ENCODE assay signal across 14 mouse cellular contexts in genomic region chr7:128540734-128541133, GRCm38 (mm10). TPM values are rescaled to one million over a fixed set of nuclear protein-coding genes. Genes with fewer than 3 reads are reported as not detected.
DNase-seq lines count a peak whose midpoint lies in the region; ATAC-seq and TF ChIP-seq lines count a peak whose summit lies in the region.
"Had no signal": no experiment of that assay in that cellular context is flagged by ENCODE, and none has a peak within 500 bp of the region (broad histone marks: within the 10 kb centered on the region; RNA-seq: fewer than 3 reads in every experiment).

No protein-coding gene starts in this region.

- H3K9ac ChIP-seq in hindbrain, embryonic 12.5 days: no peak overlapping the region
- H3K9ac ChIP-seq in hindbrain, embryonic 11.5 days (ENCODE audit: low read depth, low read length): no peak overlapping the region
- no peak overlapping the region for H3K9ac ChIP-seq in lung, embryonic 16.5 days (ENCODE audit: low read length)
- H3K9ac ChIP-seq in heart, embryonic 16.5 days (ENCODE audit: low read length): 0 out of 2 replicates have a peak overlapping the region, but pooled peaks have one; percentile 7
- no peak overlapping the region for H3K9ac ChIP-seq in stomach, postnatal 0 days (ENCODE audit: low read length)
- no peak overlapping the region for H3K9ac ChIP-seq in liver, embryonic 12.5 days
- H3K9ac ChIP-seq: liver, embryonic 15.5 days; midbrain, embryonic 15.5 days had no signal

- H3K36me3 ChIP-seq in hindbrain, embryonic 12.5 days: no peaks in the 10 kb centered on the region
- H3K36me3 ChIP-seq in hindbrain, embryonic 11.5 days (ENCODE audit: control insufficient read depth, insufficient read depth, low read length): no peaks in the 10 kb centered on the region
- H3K36me3 ChIP-seq in lung, embryonic 16.5 days (ENCODE audit: control insufficient read depth, insufficient read depth, low read length): peaks cover 9% of the 10 kb centered on the region
- peaks cover 41% of the 10 kb centered on the region for H3K36me3 ChIP-seq in heart, embryonic 16.5 days (ENCODE audit: control insufficient read depth, insufficient read depth)
- H3K36me3 ChIP-seq in stomach, postnatal 0 days (ENCODE audit: control insufficient read depth, insufficient read depth, low read length): peaks cover 11% of the 10 kb centered on the region
- H3K36me3 ChIP-seq in liver, embryonic 12.5 days: peaks cover 59% of the 10 kb centered on the region
- H3K36me3 ChIP-seq: midbrain, embryonic 15.5 days had no signal

- H3K4me3 ChIP-seq in hindbrain, embryonic 12.5 days: no peak overlapping the region
- H3K4me3 ChIP-seq in hindbrain, embryonic 11.5 days (ENCODE audit: low read depth, low read length): no peak overlapping the region
- H3K4me3 ChIP-seq in lung, embryonic 16.5 days (ENCODE audit: low read length): no peak overlapping the region
- no peak overlapping the region for H3K4me3 ChIP-seq in heart, embryonic 16.5 days (ENCODE audit: low read length)
- H3K4me3 ChIP-seq in stomach, postnatal 0 days (ENCODE audit: low read depth, low read length): no peak overlapping the region
- H3K4me3 ChIP-seq in liver, embryonic 12.5 days: no peak overlapping the region
- H3K4me3 ChIP-seq: liver, embryonic 15.5 days; midbrain, embryonic 15.5 days had no signal

- DNase-seq in hindbrain, embryonic 11.5 days (ENCODE audit: low spot score): no peak
- no peak for DNase-seq in lung, adult 18-20 months
- no peak for DNase-seq in stomach, postnatal 0 days (ENCODE audit: low spot score)
- DNase-seq: adrenal gland, postnatal 25 days; cerebellum, adult 11 months; right cerebral cortex, postnatal 25 days; thymus, adult 18-20 months had no signal

- 80% methylated on average over 16 of the region's 16 CpGs for WGBS in hindbrain, embryonic 12.5 days
- 86% methylated on average over 16 of the region's 16 CpGs for WGBS in hindbrain, embryonic 11.5 days
- WGBS in lung, embryonic 16.5 days: 78% methylated on average over 16 of the region's 16 CpGs
- 82% methylated on average over 16 of the region's 16 CpGs for WGBS in heart, embryonic 16.5 days
- 76% methylated on average over 16 of the region's 16 CpGs for WGBS in stomach, postnatal 0 days
- 80% methylated on average over 16 of the region's 16 CpGs for WGBS in liver, embryonic 12.5 days (ENCODE audit: insufficient replicate concordance)

- no peak for ATAC-seq in hindbrain, embryonic 12.5 days (ENCODE audit: low FRiP score)
- no peak for ATAC-seq in hindbrain, embryonic 11.5 days (ENCODE audit: low FRiP score)
- no peak for ATAC-seq in lung, embryonic 16.5 days (ENCODE audit: low read depth)
- no peak for ATAC-seq in heart, embryonic 16.5 days (replicated peaks; ENCODE audit: extremely low read depth, insufficient read depth, low FRiP score)
- ATAC-seq in stomach, postnatal 0 days (ENCODE audit: low FRiP score, low TSS enrichment): no peak
- ATAC-seq in liver, embryonic 12.5 days: no peak
- ATAC-seq: forebrain, embryonic 14.5 days; midbrain, embryonic 15.5 days had no signal

- no peak for TF ChIP-seq CTCF in stomach, postnatal 0 days (IDR thresholded peaks at IDR 0.05; ENCODE audit: low read depth)

- H3K9me3 ChIP-seq in hindbrain, embryonic 12.5 days (replicated peaks): no peaks in the 10 kb centered on the region
- no peaks in the 10 kb centered on the region for H3K9me3 ChIP-seq in hindbrain, embryonic 11.5 days (ENCODE audit: control insufficient read depth, low read length)
- H3K9me3 ChIP-seq in lung, embryonic 16.5 days (ENCODE audit: control insufficient read depth, low read length): no peaks in the 10 kb centered on the region
- no peaks in the 10 kb centered on the region for H3K9me3 ChIP-seq in heart, embryonic 16.5 days (replicated peaks; ENCODE audit: control insufficient read depth, low read length)
- no peaks in the 10 kb centered on the region for H3K9me3 ChIP-seq in stomach, postnatal 0 days (ENCODE audit: control insufficient read depth, low read length)
- H3K9me3 ChIP-seq in liver, embryonic 12.5 days (replicated peaks): no peaks in the 10 kb centered on the region
- H3K9me3 ChIP-seq: liver, embryonic 15.5 days; midbrain, embryonic 15.5 days had no signal

- TF ChIP-seq EP300 in stomach, postnatal 0 days (optimal IDR thresholded peaks at IDR 0.05): no peak

- peaks cover 11% of the 10 kb centered on the region for H3K4me1 ChIP-seq in hindbrain, embryonic 12.5 days
- no peaks in the 10 kb centered on the region for H3K4me1 ChIP-seq in hindbrain, embryonic 11.5 days (replicated peaks; ENCODE audit: control insufficient read depth, insufficient read depth, low read length)
- H3K4me1 ChIP-seq in lung, embryonic 16.5 days (replicated peaks; ENCODE audit: control insufficient read depth, insufficient read depth, low read length): peaks cover 17% of the 10 kb centered on the region
- H3K4me1 ChIP-seq in heart, embryonic 16.5 days (ENCODE audit: control insufficient read depth, insufficient read depth, low read length): peaks cover 78% of the 10 kb centered on the region
- peaks cover 7% of the 10 kb centered on the region; the same call in 1 of the 2 replicates for H3K4me1 ChIP-seq in stomach, postnatal 0 days (replicated peaks; ENCODE audit: control insufficient read depth, insufficient read depth)
- H3K4me1 ChIP-seq in liver, embryonic 12.5 days: peaks cover 56% of the 10 kb centered on the region

- no peak overlapping the region for H3K4me2 ChIP-seq in hindbrain, embryonic 12.5 days (replicated peaks)
- H3K4me2 ChIP-seq in hindbrain, embryonic 11.5 days (replicated peaks; ENCODE audit: low read depth, low read length): no peak overlapping the region
- H3K4me2 ChIP-seq in lung, embryonic 16.5 days (ENCODE audit: low read depth, low read length): no peak overlapping the region
- H3K4me2 ChIP-seq in heart, embryonic 16.5 days (ENCODE audit: low read depth, low read length): no peak overlapping the region
- no peak overlapping the region for H3K4me2 ChIP-seq in stomach, postnatal 0 days (replicated peaks; ENCODE audit: low read depth)
- no peak overlapping the region for H3K4me2 ChIP-seq in liver, embryonic 12.5 days
- H3K4me2 ChIP-seq: liver, embryonic 15.5 days; midbrain, embryonic 15.5 days had no signal

- no peaks in the 10 kb centered on the region; the same call in 1 of the 2 replicates for H3K27me3 ChIP-seq in hindbrain, embryonic 12.5 days
- no peaks in the 10 kb centered on the region for H3K27me3 ChIP-seq in hindbrain, embryonic 11.5 days (ENCODE audit: control insufficient read depth, insufficient read depth, low read length)
- H3K27me3 ChIP-seq in lung, embryonic 16.5 days (ENCODE audit: control insufficient read depth, insufficient read depth, low read depth, low read length): no peaks in the 10 kb centered on the region
- no peaks in the 10 kb centered on the region for H3K27me3 ChIP-seq in heart, embryonic 16.5 days (ENCODE audit: control insufficient read depth, insufficient read depth, low read length)
- no peaks in the 10 kb centered on the region for H3K27me3 ChIP-seq in stomach, postnatal 0 days (ENCODE audit: control insufficient read depth, insufficient read depth, low read length)
- H3K27me3 ChIP-seq in liver, embryonic 12.5 days (replicated peaks): no peaks in the 10 kb centered on the region
- H3K27me3 ChIP-seq: liver, embryonic 15.5 days; midbrain, embryonic 15.5 days had no signal

- 0 out of 2 replicates have a peak overlapping the region, but pooled peaks have one; percentile 19 for H3K27ac ChIP-seq in hindbrain, embryonic 12.5 days
- no peak overlapping the region for H3K27ac ChIP-seq in hindbrain, embryonic 11.5 days (ENCODE audit: low read depth, low read length)
- H3K27ac ChIP-seq in lung, embryonic 16.5 days (ENCODE audit: low read length): peak overlapping the region; percentile 21; the same call in 1 of the 2 replicates
- peak overlapping the region; percentile 75 for H3K27ac ChIP-seq in heart, embryonic 16.5 days (ENCODE audit: low read length)
- peak overlapping the region; percentile 67 for H3K27ac ChIP-seq in stomach, postnatal 0 days (replicated peaks)
- H3K27ac ChIP-seq in liver, embryonic 12.5 days: no peak overlapping the region
- H3K27ac ChIP-seq: liver, embryonic 15.5 days; midbrain, embryonic 15.5 days had no signal

RNA-seq across cellular contexts. Expression of gene Bag3, which starts 17.3 kb away (rescaled TPM):
- 5.6 and 6.4 TPM in 2 replicates for polyA plus RNA-seq in hindbrain, embryonic 12.5 days (2016; fragmentation: Nextera tagmentation; extraction: Ambion mirVana)
- 4.3 and 5.6 TPM in 2 replicates for polyA plus RNA-seq in hindbrain, embryonic 11.5 days (2014; fragmentation: Nextera tagmentation; extraction: Ambion mirVana)
- 24.0 and 26.3 TPM in 2 replicates for polyA plus RNA-seq in lung, embryonic 16.5 days (2015; fragmentation: Nextera tagmentation; extraction: Ambion mirVana)
- 22.7 and 25.9 TPM in 2 replicates for polyA plus RNA-seq in heart, embryonic 16.5 days (2015; fragmentation: Nextera tagmentation; extraction: Ambion mirVana)
- 17.7 and 19.2 TPM in 2 replicates for polyA plus RNA-seq in stomach, postnatal 0 days (2015; fragmentation: Nextera tagmentation; extraction: Ambion mirVana)
- 5.5 TPM in 2 replicates for polyA plus RNA-seq in liver, embryonic 12.5 days (2016; fragmentation: Nextera tagmentation; extraction: Ambion mirVana)

Comparison
In these comparisons a context has a peak if more than half of its experiments do, and no peak if none do; other contexts are left out.
1. H3K27ac ChIP-seq: peak in hindbrain, embryonic 12.5 days (single experiment), lung, embryonic 16.5 days (single experiment), heart, embryonic 16.5 days (single experiment) and stomach, postnatal 0 days (single experiment); none in hindbrain, embryonic 11.5 days (single experiment) and liver, embryonic 12.5 days (single experiment).